In genomic region chr17:12479416-12479815, GRCm38 (mm10) we compare ENCODE assay signal across 21 mouse cellular contexts. TPM values are rescaled to one million over a fixed set of nuclear protein-coding genes. Genes with fewer than 3 reads are reported as not detected.
DNase-seq lines count a peak whose midpoint lies in the region; ATAC-seq and TF ChIP-seq lines count a peak whose summit lies in the region.
"Had no signal": no experiment of that assay in that cellular context is flagged by ENCODE, and none has a peak within 500 bp of the region (broad histone marks: within the 10 kb centered on the region; RNA-seq: fewer than 3 reads in every experiment).

No protein-coding gene starts in this region.

- H3K9me3 ChIP-seq in forebrain, embryonic 14.5 days (replicated peaks; ENCODE audit: control insufficient read depth, low read length), result no peaks in the 10 kb centered on the region
- H3K9me3 ChIP-seq in forebrain, embryonic 15.5 days, result no peaks in the 10 kb centered on the region
- no peaks in the 10 kb centered on the region for H3K9me3 ChIP-seq in lung, embryonic 14.5 days (ENCODE audit: low read depth, low read length)
- H3K9me3 ChIP-seq: embryonic facial prominence, embryonic 12.5 days; hindbrain, embryonic 12.5 days; liver, embryonic 13.5 days; neural tube, embryonic 12.5 days had no signal

- no peaks in the 10 kb centered on the region for H3K4me1 ChIP-seq in forebrain, embryonic 14.5 days (ENCODE audit: control insufficient read depth, insufficient read depth, low read length)
- no peaks in the 10 kb centered on the region for H3K4me1 ChIP-seq in forebrain, embryonic 15.5 days
- H3K4me1 ChIP-seq in lung, embryonic 14.5 days (ENCODE audit: insufficient read depth), result no peaks in the 10 kb centered on the region
- H3K4me1 ChIP-seq in cerebellum, adult 2 months (ENCODE audit: control insufficient read depth, insufficient read depth, low read length), result no peaks in the 10 kb centered on the region
- H3K4me1 ChIP-seq: embryonic facial prominence, embryonic 12.5 days; hindbrain, embryonic 12.5 days; liver, embryonic 13.5 days; neural tube, embryonic 12.5 days had no signal

- TF ChIP-seq CTCF in lung, embryonic 14.5 days (IDR thresholded peaks at IDR 0.05; ENCODE audit: low read depth), result no peak
- TF ChIP-seq CTCF in cerebellum, adult 2 months (IDR thresholded peaks at IDR 0.05; ENCODE audit: borderline replicate concordance, insufficient read depth, low read depth, low read length), result no peak

- WGBS in forebrain, embryonic 14.5 days, result 41% methylated on average over 2 of the region's 2 CpGs
- 32% methylated on average over 2 of the region's 2 CpGs for WGBS in forebrain, embryonic 15.5 days
- 33% methylated on average over 2 of the region's 2 CpGs for WGBS in lung, embryonic 14.5 days
- WGBS in cerebellum, adult 2 months, result 38% methylated on average over 2 of the region's 2 CpGs

- no peak for ATAC-seq in forebrain, embryonic 14.5 days
- no peak for ATAC-seq in forebrain, embryonic 15.5 days (replicated peaks)
- ATAC-seq in lung, embryonic 14.5 days (ENCODE audit: insufficient read depth), result no peak
- ATAC-seq: forebrain, embryonic 16.5 days had no signal

- peak; percentile 1 for DNase-seq in forebrain, embryonic 14.5 days (ENCODE audit: low spot score)
- DNase-seq in lung, embryonic 14.5 days, result peak; percentile 50
- DNase-seq in lung, postnatal 14 days, result no peak
- DNase-seq in NIH3T3 (ENCODE audit: low read depth), result peak; percentile 7
- DNase-seq in retina, postnatal 1 day, result peak; percentile 45
- DNase-seq in cerebellum, adult 2 months, result no peak
- DNase-seq: adrenal gland, adult 8-10 months; cerebellum, adult 11 months; cerebellum, postnatal 36 days; gastrocnemius, postnatal 36 days; heart, postnatal 10 days; kidney, adult 18-20 months; kidney, postnatal 10 days; liver, embryonic 13.5 days; thymus, postnatal 36 days had no signal

- H3K36me3 ChIP-seq in forebrain, embryonic 14.5 days (ENCODE audit: control insufficient read depth, insufficient read depth, low read length), result no peaks in the 10 kb centered on the region
- no peaks in the 10 kb centered on the region for H3K36me3 ChIP-seq in forebrain, embryonic 15.5 days
- H3K36me3 ChIP-seq in lung, embryonic 14.5 days (ENCODE audit: insufficient read depth), result no peaks in the 10 kb centered on the region
- H3K36me3 ChIP-seq: embryonic facial prominence, embryonic 12.5 days; hindbrain, embryonic 12.5 days; liver, embryonic 13.5 days; neural tube, embryonic 12.5 days had no signal

- H3K4me3 ChIP-seq in forebrain, embryonic 14.5 days (ENCODE audit: low read depth, low read length), result no peak overlapping the region
- H3K4me3 ChIP-seq in forebrain, embryonic 15.5 days, result no peak overlapping the region
- H3K4me3 ChIP-seq in lung, embryonic 14.5 days (ENCODE audit: low read depth, low read length), result no peak overlapping the region
- H3K4me3 ChIP-seq in cerebellum, adult 2 months (replicated peaks; ENCODE audit: insufficient read depth, low read depth, low read length), result no peak overlapping the region
- H3K4me3 ChIP-seq: embryonic facial prominence, embryonic 12.5 days; hindbrain, embryonic 12.5 days; liver, embryonic 13.5 days; neural tube, embryonic 12.5 days had no signal

- no peak overlapping the region for H3K9ac ChIP-seq in forebrain, embryonic 14.5 days (ENCODE audit: low read length)
- H3K9ac ChIP-seq in forebrain, embryonic 15.5 days (replicated peaks), result no peak overlapping the region
- no peak overlapping the region for H3K9ac ChIP-seq in lung, embryonic 14.5 days
- H3K9ac ChIP-seq: embryonic facial prominence, embryonic 12.5 days; hindbrain, embryonic 12.5 days; liver, embryonic 13.5 days; neural tube, embryonic 12.5 days had no signal

- H3K4me2 ChIP-seq in forebrain, embryonic 14.5 days (ENCODE audit: low read length), result no peak overlapping the region
- H3K4me2 ChIP-seq in forebrain, embryonic 15.5 days (replicated peaks), result no peak overlapping the region
- no peak overlapping the region for H3K4me2 ChIP-seq in lung, embryonic 14.5 days
- H3K4me2 ChIP-seq: embryonic facial prominence, embryonic 12.5 days; heart, embryonic 11.5 days; hindbrain, embryonic 12.5 days; liver, embryonic 13.5 days; neural tube, embryonic 12.5 days had no signal

- TF ChIP-seq POLR2A in cerebellum, adult 2 months (IDR thresholded peaks at IDR 0.05; ENCODE audit: borderline replicate concordance, insufficient read depth, low read length), result no peak

- H3K27ac ChIP-seq in forebrain, embryonic 14.5 days (ENCODE audit: low read depth, low read length), result no peak overlapping the region
- H3K27ac ChIP-seq in forebrain, embryonic 15.5 days (replicated peaks), result no peak overlapping the region
- no peak overlapping the region for H3K27ac ChIP-seq in lung, embryonic 14.5 days (ENCODE audit: low read depth)
- H3K27ac ChIP-seq in cerebellum, adult 2 months (ENCODE audit: insufficient read depth, low read length), result no peak overlapping the region
- H3K27ac ChIP-seq: embryonic facial prominence, embryonic 12.5 days; hindbrain, embryonic 12.5 days; liver, embryonic 13.5 days; neural tube, embryonic 12.5 days had no signal

- no peaks in the 10 kb centered on the region for H3K27me3 ChIP-seq in forebrain, embryonic 14.5 days (replicated peaks; ENCODE audit: control insufficient read depth, insufficient read depth, low read length)
- no peaks in the 10 kb centered on the region for H3K27me3 ChIP-seq in forebrain, embryonic 15.5 days
- H3K27me3 ChIP-seq in lung, embryonic 14.5 days (ENCODE audit: insufficient read depth, low read length), result no peaks in the 10 kb centered on the region
- H3K27me3 ChIP-seq in cerebellum, adult 2 months (ENCODE audit: control insufficient read depth, insufficient read depth, low read length), result no peaks in the 10 kb centered on the region; the same call in 1 of the 2 replicates
- H3K27me3 ChIP-seq: embryonic facial prominence, embryonic 12.5 days; hindbrain, embryonic 12.5 days; liver, embryonic 13.5 days; neural tube, embryonic 12.5 days had no signal

RNA-seq across cellular contexts. Expression of gene Slc22a3, which starts 28.1 kb away (rescaled TPM):
- 0.11 and 0.49 TPM in 2 replicates for polyA plus RNA-seq in forebrain, embryonic 14.5 days (2014; fragmentation: Nextera tagmentation; extraction: Ambion mirVana)
- polyA plus RNA-seq in forebrain, embryonic 15.5 days (2015; fragmentation: Nextera tagmentation; extraction: Ambion mirVana), result 0.15 and 0.51 TPM in 2 replicates
- polyA plus RNA-seq in lung, embryonic 14.5 days (2014; fragmentation: Nextera tagmentation; extraction: Ambion mirVana), result 0.26 and 0.49 TPM in 2 replicates
- 0.30 and 0.52 TPM in 2 replicates for polyA plus RNA-seq in cerebellum, adult 2 months (2012; rRNA removed)

Comparison
In these comparisons a context has a peak if more than half of its experiments do, and no peak if none do; other contexts are left out.
1. DNase-seq: peak in forebrain, embryonic 14.5 days (single experiment), lung, embryonic 14.5 days (single experiment), NIH3T3 (single experiment) and retina, postnatal 1 day (single experiment); none in lung, postnatal 14 days (single experiment) and cerebellum, adult 2 months (0 of 2).